Mouse (Mus musculus): ENCODE measurements around the gene Cfh. TPM values are rescaled to one million over a fixed set of nuclear protein-coding genes. Genes with fewer than 3 reads are reported as not detected.
"Not testable (repeated sequence)": the region's sequence is repeated elsewhere in the genome, so short reads cannot be mapped to it uniquely, and the experiment has no call there.

Gene Cfh
- 17.1 and 17.6 TPM in 2 replicates for polyA plus RNA-seq (2015; fragmentation: Nextera tagmentation; extraction: Ambion mirVana)

- DNase-seq (ENCODE audit: low spot score); H3K4me1 ChIP-seq (ENCODE audit: insufficient read depth, low read depth, low read length); H3K27me3 ChIP-seq (replicated peaks; ENCODE audit: insufficient read depth, low read length); H3K9me3 ChIP-seq (ENCODE audit: low read length); H3K27ac ChIP-seq (ENCODE audit: low read length); H3K9ac ChIP-seq (replicated peaks; ENCODE audit: low read depth); H3K36me3 ChIP-seq (ENCODE audit: insufficient read depth, low read length); H3K4me2 ChIP-seq (replicated peaks; ENCODE audit: low read depth, low read length): not testable (repeated sequence)
- peak within 1 kb of the TSS; percentile 17; the same call in 1 of the 2 replicates for H3K4me3 ChIP-seq (ENCODE audit: low read depth, low read length)
- peak; percentile 32; the same call in 1 of the 2 replicates for ATAC-seq
These were observed at the start of gene Cfh for GRCm38 (mm10) chr1:140183664-140184063. TSS of gene Cfh (minus strand) at chr1:140183764.

DNA sequence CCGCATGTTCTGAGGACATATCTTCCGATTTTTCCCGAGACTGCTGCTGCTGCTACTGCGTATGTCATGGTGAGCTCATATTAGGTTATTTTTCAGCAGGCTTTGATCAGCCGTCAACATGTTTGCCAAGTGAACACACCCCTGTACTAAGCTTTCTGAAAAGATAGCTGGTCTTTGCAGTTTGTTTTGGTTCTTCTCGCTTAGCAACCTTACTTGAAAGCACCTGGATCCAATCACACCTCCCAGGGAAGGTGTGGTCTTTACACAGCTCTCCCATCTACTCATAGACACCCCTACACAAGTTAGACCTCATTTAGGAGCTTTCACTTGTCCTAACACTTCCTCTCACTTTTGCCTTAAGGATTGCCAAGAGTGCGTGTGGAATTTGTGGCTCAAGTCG, 43.1 kb upstream of the Cfh start:
- DNase-seq (ENCODE audit: low spot score) (no peak), ATAC-seq (no peak)
- 59% methylated on average over 8 of the region's 8 CpGs for WGBS
- no peak overlapping the region for H3K27ac ChIP-seq (ENCODE audit: low read length)
- no peak overlapping the region for H3K4me3 ChIP-seq (ENCODE audit: low read depth, low read length)
- no peaks in the 10 kb centered on the region for H3K36me3 ChIP-seq (ENCODE audit: insufficient read depth, low read length)
- no peaks in the 10 kb centered on the region for H3K27me3 ChIP-seq (replicated peaks; ENCODE audit: insufficient read depth, low read length)
- H3K4me2 ChIP-seq (replicated peaks; ENCODE audit: low read depth, low read length): no peak overlapping the region
- TF ChIP-seq CTCF (IDR thresholded peaks at IDR 0.05) (no peak), EP300 (IDR thresholded peaks at IDR 0.05) (no peak)
- H3K4me1 ChIP-seq (ENCODE audit: insufficient read depth, low read depth, low read length): no peaks in the 10 kb centered on the region
- no peaks in the 10 kb centered on the region for H3K9me3 ChIP-seq (ENCODE audit: low read length)
- no peak overlapping the region for H3K9ac ChIP-seq (replicated peaks; ENCODE audit: low read depth)

- TF ChIP-seq CTCF (IDR thresholded peaks at IDR 0.05) (no peak), EP300 (IDR thresholded peaks at IDR 0.05) (no peak)
- Histone ChIP-seq H3K9me3 (ENCODE audit: low read length) (no peaks in the 10 kb centered on the region), H3K27ac (ENCODE audit: low read length) (no peak overlapping the region), H3K36me3 (ENCODE audit: insufficient read depth, low read length) (no peaks in the 10 kb centered on the region), H3K27me3 (replicated peaks; ENCODE audit: insufficient read depth, low read length) (no peaks in the 10 kb centered on the region), H3K4me3 (ENCODE audit: low read depth, low read length) (no peak overlapping the region), H3K4me1 (ENCODE audit: insufficient read depth, low read depth, low read length) (no peaks in the 10 kb centered on the region), H3K4me2 (replicated peaks; ENCODE audit: low read depth, low read length) (no peak overlapping the region), H3K9ac (replicated peaks; ENCODE audit: low read depth) (no peak overlapping the region)
- ATAC-seq (no peak), DNase-seq (ENCODE audit: low spot score) (no peak)
- WGBS: 14% methylated on average over 3 of the region's 3 CpGs
These were observed 41.7 kb upstream of the Cfh start for GRCm38 (mm10) chr1:140225221-140225620.

GRCm38 (mm10) chr1:140205329-140205728, 21.8 kb upstream of the Cfh start:
- Histone ChIP-seq H3K4me3 (ENCODE audit: low read depth, low read length) (no peak overlapping the region), H3K36me3 (ENCODE audit: insufficient read depth, low read length) (no peaks in the 10 kb centered on the region), H3K9ac (replicated peaks; ENCODE audit: low read depth) (no peak overlapping the region), H3K9me3 (ENCODE audit: low read length) (no peaks in the 10 kb centered on the region), H3K27me3 (replicated peaks; ENCODE audit: insufficient read depth, low read length) (no peaks in the 10 kb centered on the region), H3K4me1 (ENCODE audit: insufficient read depth, low read depth, low read length) (no peaks in the 10 kb centered on the region), H3K4me2 (replicated peaks; ENCODE audit: low read depth, low read length) (no peak overlapping the region), H3K27ac (ENCODE audit: low read length) (no peak overlapping the region)
- DNase-seq (ENCODE audit: low spot score) (no peak), ATAC-seq (no peak)
- TF ChIP-seq EP300 (IDR thresholded peaks at IDR 0.05) (no peak), CTCF (IDR thresholded peaks at IDR 0.05) (no peak)
- WGBS: 71% methylated on average over 2 of the region's 2 CpGs

DNA sequence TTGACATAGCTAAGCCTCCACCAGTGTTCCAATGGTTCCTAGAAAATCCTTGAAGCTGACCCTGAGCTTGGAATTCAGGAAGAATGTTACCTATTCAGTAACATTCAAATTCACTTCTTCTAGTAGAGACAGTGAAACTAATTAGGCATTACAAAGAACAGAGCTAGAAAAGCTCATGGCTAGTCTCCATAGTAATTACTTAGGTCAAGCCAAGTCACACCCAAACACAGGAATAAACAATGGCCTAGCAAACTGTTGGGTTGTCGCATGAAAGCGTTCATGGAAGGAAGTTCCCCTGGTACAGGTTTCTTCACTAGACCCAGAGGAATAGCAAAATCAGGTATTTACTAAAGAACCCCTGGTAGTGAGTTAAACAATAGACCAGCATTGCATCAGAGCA, 4.9 kb upstream of the Cfh start:
- not testable (repeated sequence) for H3K27me3 ChIP-seq (replicated peaks; ENCODE audit: insufficient read depth, low read length); ATAC-seq; H3K4me2 ChIP-seq (replicated peaks; ENCODE audit: low read depth, low read length); H3K9me3 ChIP-seq (ENCODE audit: low read length); H3K4me1 ChIP-seq (ENCODE audit: insufficient read depth, low read depth, low read length); H3K4me3 ChIP-seq (ENCODE audit: low read depth, low read length); DNase-seq (ENCODE audit: low spot score); H3K27ac ChIP-seq (ENCODE audit: low read length); H3K9ac ChIP-seq (replicated peaks; ENCODE audit: low read depth); H3K36me3 ChIP-seq (ENCODE audit: insufficient read depth, low read length)
- 81% methylated on average over 2 of the region's 2 CpGs for WGBS

DNA sequence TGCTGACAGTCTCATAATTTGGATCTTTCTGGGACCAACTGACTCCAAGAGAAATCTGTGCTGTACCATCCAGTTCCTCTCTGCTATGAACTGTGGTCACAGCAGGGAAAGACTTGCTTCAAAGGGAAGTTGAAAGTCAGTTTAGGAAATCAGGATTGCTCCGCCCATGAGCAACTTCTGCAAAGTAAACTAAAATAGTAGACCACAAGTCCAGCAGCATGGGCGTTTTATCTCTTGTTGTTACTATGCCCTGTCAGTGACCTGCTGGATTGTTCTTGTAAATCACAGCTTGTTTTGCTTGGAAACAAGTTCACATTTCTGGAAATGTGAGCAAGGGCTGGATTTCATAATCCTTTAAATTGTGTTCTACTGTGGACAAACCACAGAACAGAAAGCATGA, 356 bp downstream of the Cfh start:
- WGBS: 34% methylated on average over 2 of the region's 2 CpGs
- H3K4me2 ChIP-seq (replicated peaks; ENCODE audit: low read depth, low read length): no peak overlapping the region; the same call in 1 of the 2 replicates
- H3K27ac ChIP-seq (ENCODE audit: low read length): no peak overlapping the region
- peak; percentile 73 for TF ChIP-seq EP300 (IDR thresholded peaks at IDR 0.05)
- TF ChIP-seq CTCF (IDR thresholded peaks at IDR 0.05): no peak
- H3K9me3 ChIP-seq (ENCODE audit: low read length): no peaks in the 10 kb centered on the region
- peak; percentile 80 for DNase-seq (ENCODE audit: low spot score)
- peak; percentile 83 for ATAC-seq
- H3K27me3 ChIP-seq (replicated peaks; ENCODE audit: insufficient read depth, low read length): no peaks in the 10 kb centered on the region
- peak overlapping the region; percentile 17; the same call in 1 of the 2 replicates for H3K4me3 ChIP-seq (ENCODE audit: low read depth, low read length)
- H3K9ac ChIP-seq (replicated peaks; ENCODE audit: low read depth): no peak overlapping the region
- no peaks in the 10 kb centered on the region for H3K4me1 ChIP-seq (ENCODE audit: insufficient read depth, low read depth, low read length)
- no peaks in the 10 kb centered on the region for H3K36me3 ChIP-seq (ENCODE audit: insufficient read depth, low read length)

DNA sequence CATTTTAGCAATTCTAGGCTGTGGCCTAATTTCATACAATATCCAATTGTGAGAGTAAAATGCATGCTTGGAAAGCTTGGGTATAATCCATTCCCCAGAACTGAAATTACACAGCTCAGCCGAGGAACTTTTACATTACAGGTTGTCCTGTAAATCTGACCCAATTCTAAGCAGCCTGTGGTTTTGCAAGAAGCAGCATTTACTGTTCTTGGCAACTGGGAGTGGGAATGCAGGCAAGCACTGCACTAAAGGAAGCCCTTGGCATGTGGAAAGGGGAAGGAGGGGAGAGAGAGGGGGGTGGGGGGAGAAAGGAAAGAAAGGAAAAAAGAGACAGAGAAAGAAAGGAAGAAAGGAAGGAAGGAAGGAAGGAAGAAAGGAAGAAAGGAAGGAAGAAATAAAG, 3.4 kb downstream of the Cfh start:
- Histone ChIP-seq H3K4me3 (ENCODE audit: low read depth, low read length) (no peak overlapping the region), H3K27me3 (replicated peaks; ENCODE audit: insufficient read depth, low read length) (no peaks in the 10 kb centered on the region), H3K9me3 (ENCODE audit: low read length) (no peaks in the 10 kb centered on the region), H3K36me3 (ENCODE audit: insufficient read depth, low read length) (no peaks in the 10 kb centered on the region), H3K4me1 (ENCODE audit: insufficient read depth, low read depth, low read length) (no peaks in the 10 kb centered on the region), H3K9ac (replicated peaks; ENCODE audit: low read depth) (no peak overlapping the region), H3K4me2 (replicated peaks; ENCODE audit: low read depth, low read length) (no peak overlapping the region), H3K27ac (ENCODE audit: low read length) (no peak overlapping the region)
- 68% methylated on average over 1 of the region's 1 CpGs for WGBS
- TF ChIP-seq EP300 (IDR thresholded peaks at IDR 0.05): no peak
- TF ChIP-seq CTCF (IDR thresholded peaks at IDR 0.05): no peak
- DNase-seq (ENCODE audit: low spot score) (peak; percentile 33), ATAC-seq (no peak)

Data from lung, postnatal 0 days (tissue).